Comparison of ENCODE assay signal across 27 mouse cellular contexts in genomic region chr5:21693372-21693870, GRCm38 (mm10). TPM values are rescaled to one million over a fixed set of nuclear protein-coding genes. Genes with fewer than 3 reads are reported as not detected.
DNase-seq lines count a peak whose midpoint lies in the region; ATAC-seq and TF ChIP-seq lines count a peak whose summit lies in the region.
"Had no signal": no experiment of that assay in that cellular context is flagged by ENCODE, and none has a peak within 500 bp of the region (broad histone marks: within the 10 kb centered on the region; RNA-seq: fewer than 3 reads in every experiment).

No protein-coding gene starts in this region.

- H3K4me2 ChIP-seq in kidney, embryonic 16.5 days (replicated peaks; ENCODE audit: low read depth, low read length) = no peak overlapping the region
- H3K4me2 ChIP-seq in midbrain, embryonic 11.5 days = no peak overlapping the region
- H3K4me2 ChIP-seq: forebrain, embryonic 13.5 days; heart, embryonic 12.5 days; heart, embryonic 15.5 days; hindbrain, embryonic 12.5 days; hindbrain, embryonic 15.5 days had no signal

- no peak for TF ChIP-seq CTCF in kidney, adult 2 months (conservative IDR thresholded peaks at IDR 0.05; ENCODE audit: insufficient read depth, insufficient read length, low read depth, low read length)

- H3K9ac ChIP-seq in kidney, embryonic 16.5 days (replicated peaks; ENCODE audit: low read length) = no peak overlapping the region
- H3K9ac ChIP-seq in midbrain, embryonic 11.5 days (ENCODE audit: low read length) = no peak overlapping the region
- H3K9ac ChIP-seq: forebrain, embryonic 13.5 days; heart, embryonic 12.5 days; heart, embryonic 15.5 days; hindbrain, embryonic 12.5 days; hindbrain, embryonic 15.5 days had no signal

- ATAC-seq in kidney, embryonic 16.5 days (ENCODE audit: low FRiP score, low TSS enrichment) = peak; percentile 51; the same call in 1 of the 2 replicates
- no peak for ATAC-seq in midbrain, embryonic 11.5 days (ENCODE audit: low FRiP score)
- ATAC-seq: forebrain, embryonic 13.5 days; forebrain, embryonic 16.5 days; Patski had no signal

- no peak for TF ChIP-seq POLR2A in kidney, adult 2 months (IDR thresholded peaks at IDR 0.05; ENCODE audit: low read depth, low read length)

- H3K27me3 ChIP-seq in kidney, adult 2 months (replicated peaks; ENCODE audit: control insufficient read depth, insufficient read depth, low read length) = no peaks in the 10 kb centered on the region
- H3K27me3 ChIP-seq in kidney, embryonic 16.5 days (ENCODE audit: insufficient read depth, low read length) = no peaks in the 10 kb centered on the region
- H3K27me3 ChIP-seq in midbrain, embryonic 11.5 days (ENCODE audit: control insufficient read depth, insufficient read depth, low read length) = no peaks in the 10 kb centered on the region
- no peaks in the 10 kb centered on the region for H3K27me3 ChIP-seq in midbrain, embryonic 10.5 days (ENCODE audit: low read depth, poor library complexity, severe bottlenecking)
- H3K27me3 ChIP-seq: CH12.LX; forebrain, embryonic 13.5 days; heart, embryonic 12.5 days; heart, embryonic 15.5 days; hindbrain, embryonic 12.5 days; hindbrain, embryonic 15.5 days; Patski had no signal

- WGBS in kidney, adult 2 months = 54% methylated on average over 3 of the region's 3 CpGs
- WGBS in kidney, embryonic 16.5 days = 43% methylated on average over 3 of the region's 3 CpGs
- 85% methylated on average over 3 of the region's 3 CpGs for WGBS in midbrain, embryonic 11.5 days
- WGBS in midbrain, embryonic 10.5 days = 85% methylated on average over 3 of the region's 3 CpGs

- no peak overlapping the region for H3K4me3 ChIP-seq in kidney, adult 2 months (ENCODE audit: insufficient read depth, low read depth, low read length)
- H3K4me3 ChIP-seq in kidney, embryonic 16.5 days (ENCODE audit: low read length) = no peak overlapping the region
- no peak overlapping the region for H3K4me3 ChIP-seq in midbrain, embryonic 11.5 days (ENCODE audit: low read depth, low read length)
- H3K4me3 ChIP-seq in midbrain, embryonic 10.5 days = no peak overlapping the region
- H3K4me3 ChIP-seq: forebrain, embryonic 10.5 days; forebrain, embryonic 13.5 days; gastrocnemius, adult 2 months; heart, embryonic 12.5 days; heart, embryonic 15.5 days; hindbrain, embryonic 12.5 days; hindbrain, embryonic 15.5 days had no signal

- no peaks in the 10 kb centered on the region for H3K4me1 ChIP-seq in kidney, adult 2 months (ENCODE audit: control insufficient read depth, insufficient read depth, low read length)
- peaks cover 12% of the 10 kb centered on the region; the same call in 1 of the 2 replicates for H3K4me1 ChIP-seq in kidney, embryonic 16.5 days (ENCODE audit: insufficient read depth, low read length)
- H3K4me1 ChIP-seq in midbrain, embryonic 11.5 days (ENCODE audit: control insufficient read depth, insufficient read depth, low read length) = no peaks in the 10 kb centered on the region; the same call in 1 of the 2 replicates
- H3K4me1 ChIP-seq in midbrain, embryonic 10.5 days = 0 out of 2 replicates have a peak, but pooled peaks cover 2% of the 10 kb centered on the region
- H3K4me1 ChIP-seq: forebrain, embryonic 10.5 days; heart, embryonic 12.5 days; hindbrain, embryonic 12.5 days; hindbrain, embryonic 15.5 days had no signal

- peak; percentile 48 for DNase-seq in kidney, adult 2 months
- no peak for DNase-seq in kidney, adult 8-10 months
- DNase-seq in kidney, postnatal 10 days = no peak
- peak; percentile 4 for DNase-seq in midbrain, embryonic 11.5 days (ENCODE audit: low spot score, missing footprints)
- no peak for DNase-seq in midbrain, embryonic 10.5 days (ENCODE audit: low spot score)
- no peak for DNase-seq in frontal cortex, postnatal 25 days (ENCODE audit: low spot score in 2 of 2)
- DNase-seq: adrenal gland, postnatal 10 days; adrenal gland, postnatal 36 days; B cell, adult 2 months; cerebellum, adult 18-20 months; cerebellum, adult 9-10 months; cerebellum, postnatal 14 days; gastrocnemius, adult 2 months; gastrocnemius, postnatal 14 days; heart, adult 18-20 months; heart, postnatal 10 days had no signal

- H3K9me3 ChIP-seq in kidney, embryonic 16.5 days (ENCODE audit: low read length) = 0 out of 2 replicates have a peak, but pooled peaks cover 2% of the 10 kb centered on the region
- no peaks in the 10 kb centered on the region for H3K9me3 ChIP-seq in midbrain, embryonic 11.5 days (ENCODE audit: control insufficient read depth, low read length)
- H3K9me3 ChIP-seq in midbrain, embryonic 10.5 days (replicated peaks) = peaks cover 2% of the 10 kb centered on the region; the same call in 1 of the 2 replicates
- H3K9me3 ChIP-seq: forebrain, embryonic 13.5 days; G1E; heart, embryonic 12.5 days; heart, embryonic 15.5 days; hindbrain, embryonic 12.5 days; hindbrain, embryonic 15.5 days had no signal

- H3K36me3 ChIP-seq in kidney, adult 2 months (ENCODE audit: control insufficient read depth, insufficient read depth, low read length) = no peaks in the 10 kb centered on the region
- no peaks in the 10 kb centered on the region; the same call in 1 of the 2 replicates for H3K36me3 ChIP-seq in kidney, embryonic 16.5 days (ENCODE audit: insufficient read depth, low read length)
- no peaks in the 10 kb centered on the region for H3K36me3 ChIP-seq in midbrain, embryonic 11.5 days (ENCODE audit: control insufficient read depth, insufficient read depth, low read length)
- peaks cover 19% of the 10 kb centered on the region for H3K36me3 ChIP-seq in midbrain, embryonic 10.5 days
- H3K36me3 ChIP-seq: heart, embryonic 12.5 days; heart, embryonic 15.5 days; hindbrain, embryonic 12.5 days; hindbrain, embryonic 15.5 days had no signal

- H3K27ac ChIP-seq in kidney, adult 2 months (ENCODE audit: insufficient read depth, low read depth, low read length) = no peak overlapping the region
- no peak overlapping the region for H3K27ac ChIP-seq in kidney, embryonic 16.5 days (ENCODE audit: low read length)
- H3K27ac ChIP-seq in midbrain, embryonic 11.5 days (ENCODE audit: low read depth, low read length) = no peak overlapping the region
- no peak overlapping the region for H3K27ac ChIP-seq in midbrain, embryonic 10.5 days (replicated peaks)
- H3K27ac ChIP-seq: forebrain, embryonic 10.5 days; forebrain, embryonic 13.5 days; gastrocnemius, adult 2 months; heart, embryonic 15.5 days; hindbrain, embryonic 12.5 days; hindbrain, embryonic 15.5 days had no signal

RNA-seq across cellular contexts. Expression of gene Napepld, which starts 7.8 kb away (rescaled TPM):
- polyA plus RNA-seq in kidney, adult 2 months (2012; rRNA removed) = 4.3 and 5.1 TPM in 2 replicates
- polyA plus RNA-seq in kidney, embryonic 16.5 days (2015; fragmentation: Nextera tagmentation; extraction: Ambion mirVana) = 5.9 and 7.3 TPM in 2 replicates
- 17.0 and 17.1 TPM in 2 replicates for polyA plus RNA-seq in midbrain, embryonic 11.5 days (2014; fragmentation: Nextera tagmentation; extraction: Ambion mirVana)
- polyA plus RNA-seq in midbrain, embryonic 10.5 days (2016; fragmentation: Nextera tagmentation; extraction: Ambion mirVana) = 10.4 and 14.8 TPM in 2 replicates

RNA-seq across cellular contexts. Expression of gene Pmpcb, which starts 43.5 kb away (rescaled TPM):
- 111 and 141 TPM in 2 replicates for polyA plus RNA-seq in kidney, adult 2 months (2012; rRNA removed)
- 91.9 and 104 TPM in 2 replicates for polyA plus RNA-seq in kidney, embryonic 16.5 days (2015; fragmentation: Nextera tagmentation; extraction: Ambion mirVana)
- 106 and 115 TPM in 2 replicates for polyA plus RNA-seq in midbrain, embryonic 11.5 days (2014; fragmentation: Nextera tagmentation; extraction: Ambion mirVana)
- 87.0 and 88.6 TPM in 2 replicates for polyA plus RNA-seq in midbrain, embryonic 10.5 days (2016; fragmentation: Nextera tagmentation; extraction: Ambion mirVana)

RNA-seq across cellular contexts. Expression of gene Armc10, which starts 47.8 kb away (rescaled TPM):
- 22.6 and 24.0 TPM in 2 replicates for polyA plus RNA-seq in kidney, adult 2 months (2012; rRNA removed)
- polyA plus RNA-seq in kidney, embryonic 16.5 days (2015; fragmentation: Nextera tagmentation; extraction: Ambion mirVana) = 52.4 and 55.2 TPM in 2 replicates
- 93.1 and 98.3 TPM in 2 replicates for polyA plus RNA-seq in midbrain, embryonic 11.5 days (2014; fragmentation: Nextera tagmentation; extraction: Ambion mirVana)
- polyA plus RNA-seq in midbrain, embryonic 10.5 days (2016; fragmentation: Nextera tagmentation; extraction: Ambion mirVana) = 66.9 and 74.4 TPM in 2 replicates

RNA-seq across cellular contexts. Expression of gene Fbxl13, which starts 48.0 kb away (rescaled TPM):
- polyA plus RNA-seq in kidney, adult 2 months (2012; rRNA removed) = 0.05 and 0.08 TPM in 2 replicates
- 0.24 and 0.30 TPM in 2 replicates for polyA plus RNA-seq in kidney, embryonic 16.5 days (2015; fragmentation: Nextera tagmentation; extraction: Ambion mirVana)
- 0.08 and 0.30 TPM in 2 replicates for polyA plus RNA-seq in midbrain, embryonic 11.5 days (2014; fragmentation: Nextera tagmentation; extraction: Ambion mirVana)
- 0.15 and 0.48 TPM in 2 replicates for polyA plus RNA-seq in midbrain, embryonic 10.5 days (2016; fragmentation: Nextera tagmentation; extraction: Ambion mirVana)
- polyA plus RNA-seq: G1E had no signal

Comparison
In these comparisons a context has a peak if more than half of its experiments do, and no peak if none do; other contexts are left out.
1. DNase-seq: peak in kidney, adult 2 months (single experiment) and midbrain, embryonic 11.5 days (single experiment); none in kidney, adult 8-10 months (0 of 2), kidney, postnatal 10 days (single experiment), midbrain, embryonic 10.5 days (single experiment) and frontal cortex, postnatal 25 days (0 of 2).